Mouse (Mus musculus) midbrain, postnatal 0 days (tissue): ENCODE data around the gene Nt5dc2. TPM values are rescaled to one million over a fixed set of nuclear protein-coding genes. Genes with fewer than 3 reads are reported as not detected.

Experiments used
- ATAC-seq: fragments of 200-750 bp; cut with Nextera tagmentation; 2 replicates; pipeline ENCODE4 v1.8.0; 2017; ENCODE audit warnings: moderate number of reproducible peaks, mild to moderate bottlenecking, moderate TSS enrichment, moderate library complexity; ENCODE audit not compliant: low FRiP score
- DNase-seq: peaks from one replicate; pipeline ENCODE4 v3.0.0-alpha.2; 2015; ENCODE audit warnings: low spot score
- H3K27ac ChIP-seq: fragments of 300-500 bp; sonication (generic); 2 replicates; pipeline ENCODE4 v1.5.1; 2014; ENCODE audit warnings: low read depth, mild to moderate bottlenecking, low read length, mixed read lengths
- H3K27me3 ChIP-seq: fragments of 300-500 bp; sonication (generic); 2 replicates; pipeline ENCODE4 v1.6.1; 2014; ENCODE audit warnings: low read length, control low read depth, mixed read lengths; ENCODE audit not compliant: insufficient read depth
- H3K36me3 ChIP-seq: fragments of 300-500 bp; sonication (generic); 2 replicates; pipeline ENCODE4 v1.6.1; 2014; ENCODE audit warnings: low read length, control low read depth, mixed read lengths; ENCODE audit not compliant: insufficient read depth
- H3K4me1 ChIP-seq: fragments of 300-500 bp; sonication (generic); 2 replicates; pipeline ENCODE4 v1.6.1; 2014; ENCODE audit warnings: mild to moderate bottlenecking, control low read depth, antibody characterized with exemption, low read length, mixed read lengths; ENCODE audit not compliant: insufficient read depth
- H3K4me2 ChIP-seq: fragments of 300-500 bp; sonication (generic); 2 replicates; pipeline ENCODE4 v1.6.1; 2014; ENCODE audit warnings: low read depth, mild to moderate bottlenecking, low read length, mixed read lengths; ENCODE audit not compliant: poor library complexity, severe bottlenecking
- H3K4me3 ChIP-seq: fragments of 300-500 bp; sonication (generic); 2 replicates; pipeline ENCODE4 v1.5.1; 2014; ENCODE audit warnings: low read depth, mild to moderate bottlenecking, low read length, moderate library complexity
- H3K9ac ChIP-seq: fragments of 300-500 bp; sonication (generic); replicated peaks from 2 replicates; pipeline ENCODE4 v1.6.1; 2014; ENCODE audit warnings: mild to moderate bottlenecking, low read length, moderate library complexity, mixed read lengths; ENCODE audit not compliant: poor library complexity, severe bottlenecking
- H3K9me3 ChIP-seq: fragments of 300-500 bp; sonication (generic); 2 replicates; pipeline ENCODE4 v1.6.1; 2016; ENCODE audit warnings: low read length, control low read depth
- CTCF ChIP-seq: IDR thresholded peaks from 2 replicates; pipeline ENCODE4 v1.5.1; 2016; ENCODE audit warnings: antibody characterized with exemption, mild to moderate bottlenecking
- WGBS: fragments of 180-500 bp; shearing (Covaris S2); extraction: QIAGEN DNeasy Blood & Tissue Kit; methylation state at CpG from one replicate; pipeline ENCODE4 v1.1.7; 2014; 5-methylcytosine and 5-hydroxymethylcytosine counted together
- polyA plus RNA-seq: library from polyadenylated mRNA; unstranded; fragments of >200 nt; fragmentation: Nextera tagmentation; extraction: Ambion mirVana; gene quantifications from 2 replicates; pipeline ENCODE4 v1.2.1, GENCODE M21; 2015
- total RNA-seq: library from RNA; depleted of rRNA; stranded (reverse); fragments of >200 nt; gene quantifications from 2 replicates; pipeline ENCODE4 v1.2.3, GENCODE M21; 2014

Gene Nt5dc2
- total and polyA plus RNA-seq, 2 experiments from 2014 or later = 132 to 171 TPM

- H3K27me3 ChIP-seq = no peaks in the 10 kb centered on the region
Measured at GRCm38 (mm10) chr14:31128101-31128825, 2.6 kb upstream of the Nt5dc2 start.

DNA sequence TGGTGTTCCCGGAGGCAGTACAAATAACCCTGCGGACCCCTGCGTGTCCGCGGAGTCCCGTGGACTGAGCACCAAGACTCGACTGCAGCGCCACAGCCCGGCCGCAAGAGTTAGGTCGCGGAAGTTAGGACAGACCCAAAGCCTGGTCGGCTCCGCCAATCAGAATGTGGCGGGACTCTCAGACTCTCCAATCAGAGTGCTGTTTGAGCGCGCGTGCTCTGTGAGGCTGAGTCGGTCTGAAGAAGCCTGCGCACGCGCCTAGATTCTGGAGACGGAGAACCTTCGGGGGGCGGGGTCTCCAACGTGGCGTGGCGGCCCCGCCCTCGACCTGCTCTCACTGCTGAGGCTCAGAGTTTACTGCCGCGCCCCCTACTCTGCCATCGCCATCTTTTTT lies 2.0 kb upstream of the Nt5dc2 start, which contains the start of gene Smim4:
TSS of gene Smim4 (minus strand) at position 131 of the 394 bp plus-strand sequence.
- Histone ChIP-seq H3K27ac (peak within 1 kb of the TSS; percentile 79), H3K9me3 (no peaks in the 10 kb centered on the region), H3K4me2 (peak within 1 kb of the TSS; percentile 90), H3K4me3 (peak within 1 kb of the TSS; percentile 59), H3K27me3 (no peaks in the 10 kb centered on the region), H3K9ac (peak within 1 kb of the TSS; percentile 61), H3K36me3 (no peaks in the 10 kb centered on the region), H3K4me1 (peaks cover 8% of the 10 kb centered on the region; the same call in 1 of the 2 replicates)
- ATAC-seq = peak; percentile 95
- peak; percentile 67 for TF ChIP-seq CTCF
- DNase-seq = peak; percentile 100
- WGBS = under 1% methylated on average over 33 of the region's 33 CpGs

More at GRCm38 (mm10) chr14:31128101-31128825, 2.6 kb upstream of the Nt5dc2 start:
- TF ChIP-seq CTCF = no peak
- Histone ChIP-seq H3K9ac (peak overlapping the region; percentile 61), H3K36me3 (no peaks in the 10 kb centered on the region), H3K4me1 (peaks cover 8% of the 10 kb centered on the region; the same call in 1 of the 2 replicates), H3K9me3 (no peaks in the 10 kb centered on the region), H3K4me3 (peak overlapping the region; percentile 59), H3K4me2 (peak overlapping the region; percentile 90), H3K27ac (peak overlapping the region; percentile 79)
- 2% methylated on average over 23 of the region's 23 CpGs for WGBS
- peak; percentile 50 for DNase-seq
- no peak for ATAC-seq

DNA sequence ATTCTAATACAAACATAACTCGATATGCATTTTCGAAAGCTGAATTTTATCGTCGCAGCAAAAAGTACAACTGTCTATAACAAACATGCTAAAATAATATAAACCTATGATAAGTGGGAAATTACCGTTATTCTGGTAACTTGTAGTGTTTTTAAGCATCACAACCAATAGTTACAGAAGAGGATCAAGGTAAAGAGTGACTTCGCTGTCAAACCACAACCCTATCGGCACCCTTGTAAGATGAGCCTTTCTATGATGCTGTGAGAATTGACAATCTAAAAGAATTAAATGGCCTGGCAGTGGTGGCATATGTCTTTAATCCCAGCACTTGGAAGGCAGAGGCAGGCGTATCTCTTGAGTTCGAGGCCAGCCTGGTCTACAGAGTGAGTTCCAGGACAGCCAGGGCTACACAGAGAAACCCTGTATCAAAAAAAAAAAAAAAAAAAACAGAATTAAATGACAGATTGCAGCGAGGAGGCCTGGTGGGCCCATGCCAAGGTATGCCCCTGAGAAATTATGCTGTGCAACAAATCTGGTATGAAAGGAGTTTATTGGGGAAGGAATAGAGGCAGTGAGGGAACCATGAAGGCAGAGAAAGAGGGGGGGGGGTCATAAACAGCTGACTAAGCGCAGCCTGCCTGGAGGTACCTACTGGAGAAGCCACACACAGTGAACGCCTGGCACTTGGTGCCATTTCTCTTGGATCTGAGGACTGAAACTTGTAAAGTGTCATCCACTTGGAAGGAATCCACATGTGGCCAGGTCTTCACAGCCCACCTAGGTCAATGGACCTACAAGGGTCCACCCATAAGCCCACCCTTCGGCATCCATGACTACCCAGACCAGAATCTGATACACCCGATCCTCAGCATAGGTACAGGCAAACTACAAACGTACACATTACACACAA lies 1.3 kb upstream of the Nt5dc2 start:
- no peaks in the 10 kb centered on the region for H3K9me3 ChIP-seq
- no peak for TF ChIP-seq CTCF

DNA sequence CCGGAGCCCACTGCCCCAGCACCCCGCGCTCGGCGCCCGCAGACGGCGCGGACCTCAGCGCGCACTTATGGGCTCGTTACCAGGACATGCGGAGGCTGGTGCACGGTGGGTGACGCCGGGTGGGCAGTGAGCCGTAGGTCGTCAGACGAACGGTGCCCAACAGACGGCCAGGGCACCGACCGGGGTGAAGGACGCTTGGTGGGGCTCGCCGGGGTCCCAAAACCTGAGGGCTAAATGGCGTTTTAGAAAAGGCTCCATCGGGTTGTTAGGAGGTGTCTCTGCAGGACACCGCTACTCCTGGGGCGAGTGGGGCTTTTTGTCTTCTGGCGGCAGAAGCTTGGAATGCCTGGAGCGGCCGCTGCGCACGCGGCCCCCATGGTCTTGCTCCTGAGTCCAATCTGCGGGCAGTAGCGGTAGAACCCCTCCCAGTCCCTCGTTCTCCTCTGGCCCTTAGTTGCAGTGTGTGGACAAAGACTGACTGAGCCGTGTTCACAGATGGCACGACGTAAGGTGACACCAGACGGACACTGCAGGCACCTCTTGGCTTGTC lies 494 bp downstream of the Nt5dc2 start:
- peak; percentile 54 for DNase-seq
- ATAC-seq = no peak

More for the DNA sequence above, 1.3 kb upstream of the Nt5dc2 start:
- no peak for ATAC-seq
- no peak for DNase-seq
- Histone ChIP-seq H3K4me1 (peaks cover 8% of the 10 kb centered on the region; the same call in 1 of the 2 replicates), H3K4me3 (peak overlapping the region; percentile 22; the same call in 1 of the 2 replicates), H3K27me3 (no peaks in the 10 kb centered on the region), H3K9ac (0 out of 2 replicates have a peak overlapping the region, but pooled peaks have one; percentile 13), H3K36me3 (no peaks in the 10 kb centered on the region), H3K4me2 (peak overlapping the region; percentile 36; the same call in 1 of the 2 replicates), H3K27ac (peak overlapping the region; percentile 79)
- WGBS = 66% methylated on average over 15 of the region's 15 CpGs

GRCm38 (mm10) chr14:31132031-31132430 lies 1.2 kb downstream of the Nt5dc2 start:
- H3K27ac ChIP-seq = no peak overlapping the region
- ATAC-seq = no peak
- peak overlapping the region; percentile 70 for H3K4me3 ChIP-seq
- DNase-seq = peak; percentile 26
- H3K36me3 ChIP-seq = peaks cover 3% of the 10 kb centered on the region; the same call in 1 of the 2 replicates
- TF ChIP-seq CTCF = no peak
- H3K4me2 ChIP-seq = peak overlapping the region; percentile 77
- H3K27me3 ChIP-seq = no peaks in the 10 kb centered on the region
- 10% methylated on average over 6 of the region's 6 CpGs for WGBS
- no peaks in the 10 kb centered on the region for H3K9me3 ChIP-seq
- peaks cover 8% of the 10 kb centered on the region; the same call in 1 of the 2 replicates for H3K4me1 ChIP-seq
- peak overlapping the region; percentile 83 for H3K9ac ChIP-seq

More for the DNA sequence above, 494 bp downstream of the Nt5dc2 start:
- Histone ChIP-seq H3K27ac (peak overlapping the region; percentile 79), H3K4me2 (peak overlapping the region; percentile 77), H3K9me3 (no peaks in the 10 kb centered on the region), H3K36me3 (no peaks in the 10 kb centered on the region; the same call in 1 of the 2 replicates), H3K4me3 (peak overlapping the region; percentile 70), H3K9ac (peak overlapping the region; percentile 83), H3K4me1 (peaks cover 8% of the 10 kb centered on the region; the same call in 1 of the 2 replicates), H3K27me3 (no peaks in the 10 kb centered on the region)
- WGBS = under 1% methylated on average over 42 of the region's 43 CpGs
- no peak for TF ChIP-seq CTCF
